Mouse (Mus musculus) bone marrow, adult 2 months (tissue): ENCODE data around the gene Cxcr5. TPM values are rescaled to one million over a fixed set of nuclear protein-coding genes. Genes with fewer than 3 reads are reported as not detected.

Experiments used
- H3K27ac ChIP-seq: fragments of 200-500 bp; 2 replicates; pipeline ENCODE4 v1.5.1; 2012; ENCODE audit warnings: low read depth, mild to moderate bottlenecking, control low read depth, inconsistent platforms, low read length; ENCODE audit not compliant: control insufficient read depth, poor library complexity, insufficient read depth
- H3K4me1 ChIP-seq: fragments of 200-500 bp; 2 replicates; pipeline ENCODE4 v1.6.1; 2011; ENCODE audit warnings: low read length; ENCODE audit not compliant: control insufficient read depth, insufficient read depth
- H3K4me3 ChIP-seq: fragments of 200-500 bp; replicated peaks from 2 replicates; pipeline ENCODE3; 2011; ENCODE audit warnings: mild to moderate bottlenecking, low read depth, low read length, control low read depth; ENCODE audit not compliant: control insufficient read depth
- CTCF ChIP-seq: fragments of 200-500 bp; IDR thresholded peaks from 2 replicates; pipeline ENCODE4 v1.5.1; 2011; ENCODE audit warnings: low read length, control low read depth; ENCODE audit not compliant: control insufficient read depth, insufficient read depth
- POLR2A ChIP-seq: fragments of 200-500 bp; IDR thresholded peaks from 2 replicates; pipeline ENCODE4 v1.6.1; 2011; ENCODE audit warnings: low read depth, mild to moderate bottlenecking, control low read depth, low read length, borderline replicate concordance; ENCODE audit not compliant: control insufficient read depth
- WGBS: fragments of 180-500 bp; shearing (Covaris S2); methylation state at CpG from one replicate; pipeline ENCODE4 v1.1.7; 2018; 5-methylcytosine and 5-hydroxymethylcytosine counted together
- polyA plus RNA-seq: library from polyadenylated mRNA; stranded (reverse); fragments of >200 nt; gene quantifications from 2 replicates; pipeline ENCODE4 v1.2.4, GENCODE M21; 2011; ENCODE audit warnings: low replicate concordance; ENCODE audit not compliant: missing spikeins, insufficient read depth, insufficient read length

Gene Cxcr5
- polyA plus RNA-seq, 1 experiment = 13.4 TPM

DNA sequence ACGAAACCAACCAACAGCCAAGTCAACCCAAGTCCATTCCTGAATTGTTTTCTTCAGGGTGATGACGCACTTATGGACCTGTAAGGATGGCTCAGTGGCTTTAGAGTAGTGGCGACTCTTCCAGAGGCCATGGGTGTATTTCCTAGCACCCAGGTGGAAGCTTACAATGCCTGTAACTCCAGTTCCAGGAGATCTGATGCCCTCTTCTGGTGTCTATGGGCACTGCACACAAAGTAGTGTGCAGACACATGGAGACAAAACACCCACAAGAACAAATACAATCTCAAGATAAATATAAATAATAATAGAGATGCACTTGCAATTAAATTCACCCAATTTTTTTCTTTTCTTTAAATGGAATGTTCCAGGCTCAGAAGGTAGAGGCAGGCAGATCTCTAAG lies 85.7 kb downstream of the Cxcr5 start:
- H3K4me1 ChIP-seq = peaks cover 3% of the 10 kb centered on the region
- no peak overlapping the region for H3K4me3 ChIP-seq
- no peak overlapping the region for H3K27ac ChIP-seq
- TF ChIP-seq POLR2A (no peak), CTCF (no peak)
- WGBS = 90% methylated on average over 3 of the region's 3 CpGs

DNA sequence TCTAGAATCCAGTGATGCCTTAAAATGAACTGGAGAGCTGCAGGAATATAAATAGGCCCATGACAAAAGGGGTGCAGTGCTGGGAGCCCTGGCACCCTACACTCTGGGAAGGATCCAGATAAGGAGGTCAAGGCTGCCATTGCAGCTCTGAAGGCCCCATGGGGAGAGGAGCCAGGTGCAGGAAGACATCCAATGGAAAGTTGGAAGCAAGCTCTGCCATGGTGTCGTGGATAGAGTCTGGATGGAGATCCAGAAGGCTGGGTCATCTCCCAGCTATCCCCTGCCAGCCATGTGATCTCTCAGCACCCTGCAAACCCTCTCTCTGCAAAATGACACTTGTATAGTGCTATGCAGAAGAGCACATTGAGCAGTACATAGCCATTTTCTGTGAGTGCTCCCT lies 87.3 kb downstream of the Cxcr5 start:
- no peak overlapping the region for H3K4me3 ChIP-seq
- H3K4me1 ChIP-seq = peaks cover 2% of the 10 kb centered on the region
- TF ChIP-seq CTCF (no peak), POLR2A (no peak)
- 48% methylated on average over 1 of the region's 1 CpGs for WGBS
- H3K27ac ChIP-seq = no peak overlapping the region

DNA sequence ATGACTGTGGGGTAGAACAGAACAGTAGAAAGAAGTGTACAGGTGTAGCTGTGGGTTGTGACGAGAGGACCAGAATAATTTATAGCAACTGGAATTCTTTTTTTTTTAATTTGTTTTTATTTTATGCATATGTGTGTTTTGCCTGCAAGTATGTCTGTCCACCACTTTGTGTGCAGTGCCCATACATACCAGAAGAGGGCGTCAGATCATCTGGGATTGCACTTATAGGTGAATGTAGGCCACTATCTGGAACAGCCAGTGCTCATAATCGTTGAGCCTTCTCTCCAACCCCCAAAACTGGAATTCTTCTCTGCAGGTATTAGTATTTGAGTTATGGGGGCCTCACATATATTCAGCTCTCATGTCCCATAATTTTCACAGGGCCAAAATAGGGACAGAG lies 88.5 kb downstream of the Cxcr5 start:
- 61% methylated on average over 3 of the region's 3 CpGs for WGBS
- Histone ChIP-seq H3K4me3 (no peak overlapping the region), H3K27ac (no peak overlapping the region), H3K4me1 (peaks cover under 1% of the 10 kb centered on the region)
- TF ChIP-seq POLR2A (no peak), CTCF (no peak)

DNA sequence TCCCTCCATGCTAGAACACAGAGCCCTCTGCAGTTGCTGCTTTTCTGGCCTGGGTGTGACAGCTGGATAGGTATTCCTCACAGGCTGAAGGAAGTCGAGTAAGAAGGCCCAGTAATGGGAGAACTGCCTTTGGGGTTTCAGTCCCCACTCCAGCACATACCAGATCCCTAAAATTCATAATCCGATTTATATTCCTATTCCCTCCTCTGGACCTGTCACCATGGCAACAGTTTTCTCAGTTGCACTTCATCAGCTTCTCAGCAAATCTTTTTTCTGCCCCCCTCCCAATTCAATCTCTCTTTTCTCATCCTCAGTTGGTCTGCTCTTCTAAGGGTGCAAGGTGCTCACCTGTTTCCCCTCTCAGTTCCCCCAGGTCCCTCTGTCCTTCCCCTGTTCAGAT lies 92.9 kb downstream of the Cxcr5 start:
- Histone ChIP-seq H3K27ac (no peak overlapping the region), H3K4me3 (no peak overlapping the region), H3K4me1 (no peaks in the 10 kb centered on the region)
- no peak for TF ChIP-seq POLR2A
- no peak for TF ChIP-seq CTCF
- WGBS = 55% methylated on average over 2 of the region's 2 CpGs

DNA sequence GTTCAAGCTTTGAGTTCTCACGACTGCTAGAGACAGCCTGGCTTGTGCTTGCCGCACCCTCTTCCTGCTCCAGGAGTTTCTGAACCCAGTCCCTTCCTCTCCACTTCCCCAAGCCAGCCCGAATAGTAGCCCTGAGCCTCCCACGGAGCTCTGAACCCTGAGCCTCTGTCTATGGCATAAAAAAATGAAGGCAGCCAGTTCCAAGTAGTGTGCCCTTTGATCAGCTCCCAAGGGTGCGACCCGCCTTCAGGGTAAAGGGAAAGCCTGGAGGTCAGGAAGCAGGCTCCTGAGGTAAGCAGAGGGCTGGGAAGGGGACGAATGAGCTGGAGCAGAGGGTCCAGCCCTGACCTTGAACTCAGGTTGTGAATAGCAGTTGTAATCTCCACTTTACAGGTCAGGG lies 93.5 kb downstream of the Cxcr5 start:
- no peaks in the 10 kb centered on the region for H3K4me1 ChIP-seq
- no peak overlapping the region for H3K27ac ChIP-seq
- TF ChIP-seq POLR2A (no peak), CTCF (no peak)
- H3K4me3 ChIP-seq = no peak overlapping the region
- WGBS = 58% methylated on average over 7 of the region's 7 CpGs

DNA sequence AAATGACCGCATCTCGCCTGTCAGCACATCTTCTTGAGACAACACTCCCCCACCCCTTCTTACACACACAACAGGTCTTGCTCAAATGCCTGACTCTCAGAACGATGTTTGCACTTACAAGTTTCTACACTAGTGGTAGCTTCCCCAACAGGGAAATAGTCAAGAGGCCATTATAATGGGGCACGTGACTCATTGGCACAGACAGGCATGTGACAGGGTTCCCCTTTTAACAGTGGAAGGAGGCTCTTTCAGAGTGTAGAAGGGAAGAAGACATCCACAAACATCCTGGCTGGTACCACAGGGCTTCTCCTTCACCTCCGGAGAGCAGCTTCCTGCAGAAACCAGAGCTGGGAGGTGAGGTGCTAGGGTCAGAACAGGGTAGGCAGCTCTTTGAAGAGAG lies 99.7 kb downstream of the Cxcr5 start:
- H3K4me3 ChIP-seq = no peak overlapping the region
- no peak for TF ChIP-seq CTCF
- no peak for TF ChIP-seq POLR2A
- H3K27ac ChIP-seq = peak overlapping the region; percentile 77; the same call in 1 of the 2 replicates
- H3K4me1 ChIP-seq = peaks cover 5% of the 10 kb centered on the region
- WGBS = 33% methylated on average over 5 of the region's 5 CpGs

Other genes starting within 250 kb of the Cxcr5 start
- 14.6 and 17.5 TPM in 2 replicates for gene C2cd2l, start 241.6 kb downstream of the Cxcr5 start, polyA plus RNA-seq
- gene Dpagt1, start 235.9 kb downstream of the Cxcr5 start, polyA plus RNA-seq = 11.2 and 30.7 TPM in 2 replicates
- gene H2afx, start 227.2 kb downstream of the Cxcr5 start, polyA plus RNA-seq = 184 and 201 TPM in 2 replicates
- 824 and 950 TPM in 2 replicates for gene Hmbs, start 217.6 kb downstream of the Cxcr5 start, polyA plus RNA-seq
- 17.2 and 29.6 TPM in 2 replicates for gene Vps11, start 200.2 kb downstream of the Cxcr5 start, polyA plus RNA-seq
- 13.5 and 34.2 TPM in 2 replicates for gene Hyou1, start 182.4 kb downstream of the Cxcr5 start, polyA plus RNA-seq
- gene Slc37a4, start 165.0 kb downstream of the Cxcr5 start, polyA plus RNA-seq = 9.8 and 16.9 TPM in 2 replicates
- 1,039 and 1,790 TPM in 2 replicates for gene Rps25, start 154.7 kb downstream of the Cxcr5 start, polyA plus RNA-seq
- gene Trappc4, start 154.3 kb downstream of the Cxcr5 start, polyA plus RNA-seq = 36.9 and 50.1 TPM in 2 replicates
- 22.1 and 68.9 TPM in 2 replicates for gene Ccdc84, start 143.3 kb downstream of the Cxcr5 start, polyA plus RNA-seq
- gene Foxr1, start 120.7 kb downstream of the Cxcr5 start, polyA plus RNA-seq = not detected in 2 replicates
- gene Upk2, start 106.9 kb downstream of the Cxcr5 start, polyA plus RNA-seq = not detected in 2 replicates
- 9.0 and 15.6 TPM in 2 replicates for gene Bcl9l, start 79.1 kb downstream of the Cxcr5 start, polyA plus RNA-seq
- gene Ddx6, start 43.0 kb upstream of the Cxcr5 start, polyA plus RNA-seq = 38.4 and 48.4 TPM in 2 replicates
- not detected in 2 replicates for gene Treh, start 111.4 kb upstream of the Cxcr5 start, polyA plus RNA-seq
- gene Phldb1, start 173.3 kb upstream of the Cxcr5 start, polyA plus RNA-seq = 4.7 and 8.4 TPM in 2 replicates
- gene Arcn1, start 206.0 kb upstream of the Cxcr5 start, polyA plus RNA-seq = 22.8 and 30.9 TPM in 2 replicates
- gene Ift46, start 206.0 kb upstream of the Cxcr5 start, polyA plus RNA-seq = 9.6 and 42.2 TPM in 2 replicates
- 0.57 and 0.85 TPM in 2 replicates for gene Tmem25, start 237.4 kb upstream of the Cxcr5 start, polyA plus RNA-seq
- 6.9 TPM in 1 of 2 replicates, not detected in the other for gene Ttc36, start 241.2 kb upstream of the Cxcr5 start, polyA plus RNA-seq